Mouse (Mus musculus) kidney, embryonic 14.5 days (tissue): ENCODE measurements around the gene Abhd17a. TPM values are rescaled to one million over a fixed set of nuclear protein-coding genes. Genes with fewer than 3 reads are reported as not detected.

Source experiments
- ATAC-seq: fragments of 200-750 bp; cut with Nextera tagmentation; 2 replicates; pipeline ENCODE4 v1.8.0; 2017; ENCODE audit warnings: moderate number of reproducible peaks, mild to moderate bottlenecking, moderate TSS enrichment, moderate library complexity; ENCODE audit not compliant: low FRiP score, low TSS enrichment
- H3K27ac ChIP-seq: fragments of 300-500 bp; sonication (generic); 2 replicates; pipeline ENCODE4 v1.5.1; 2014; ENCODE audit warnings: low read depth, mild to moderate bottlenecking, low read length, moderate library complexity, mixed read lengths
- H3K27me3 ChIP-seq: fragments of 300-500 bp; sonication (generic); 2 replicates; pipeline ENCODE4 v1.6.1; 2014; ENCODE audit warnings: mild to moderate bottlenecking, low read length; ENCODE audit not compliant: control insufficient read depth, insufficient read depth
- H3K36me3 ChIP-seq: fragments of 300-500 bp; sonication (generic); 2 replicates; pipeline ENCODE4 v1.6.1; 2014; ENCODE audit warnings: low read length, mixed read lengths; ENCODE audit not compliant: control insufficient read depth, insufficient read depth
- H3K4me1 ChIP-seq: fragments of 300-500 bp; sonication (generic); 2 replicates; pipeline ENCODE4 v1.6.1; 2014; ENCODE audit warnings: low read length, mixed read lengths; ENCODE audit not compliant: control insufficient read depth, insufficient read depth
- H3K4me2 ChIP-seq: fragments of 300-500 bp; sonication (generic); replicated peaks from 2 replicates; pipeline ENCODE4 v1.6.1; 2014; ENCODE audit warnings: low read depth, mild to moderate bottlenecking, low read length
- H3K4me3 ChIP-seq: fragments of 300-500 bp; sonication (generic); 2 replicates; pipeline ENCODE4 v1.5.1; 2014; ENCODE audit warnings: mild to moderate bottlenecking, low read length
- H3K9ac ChIP-seq: fragments of 300-500 bp; sonication (generic); 2 replicates; pipeline ENCODE4 v1.6.1; 2014; ENCODE audit warnings: low read depth, mild to moderate bottlenecking, low read length, moderate library complexity
- H3K9me3 ChIP-seq: fragments of 300-500 bp; sonication (generic); 2 replicates; pipeline ENCODE4 v1.6.1; 2016; ENCODE audit warnings: low read length; ENCODE audit not compliant: control insufficient read depth
- WGBS: fragments of 180-500 bp; shearing (Covaris S2); extraction: QIAGEN DNeasy Blood & Tissue Kit; methylation state at CpG from one replicate; pipeline ENCODE4 v1.1.7; 2014; 5-methylcytosine and 5-hydroxymethylcytosine counted together
- microRNA-seq: library from miRNA; unstranded; fragments of <30 nt; microRNA quantifications from one replicate; pipeline ENCODE4, GENCODE M21; 2016
- polyA plus RNA-seq: library from polyadenylated mRNA; unstranded; fragments of >200 nt; fragmentation: Nextera tagmentation; extraction: Ambion mirVana; gene quantifications from 2 replicates; pipeline ENCODE4 v1.2.1, GENCODE M21; 2014

The Abhd17a gene
- polyA plus RNA-seq, 1 experiment from 2014 or later = 125 TPM

DNA sequence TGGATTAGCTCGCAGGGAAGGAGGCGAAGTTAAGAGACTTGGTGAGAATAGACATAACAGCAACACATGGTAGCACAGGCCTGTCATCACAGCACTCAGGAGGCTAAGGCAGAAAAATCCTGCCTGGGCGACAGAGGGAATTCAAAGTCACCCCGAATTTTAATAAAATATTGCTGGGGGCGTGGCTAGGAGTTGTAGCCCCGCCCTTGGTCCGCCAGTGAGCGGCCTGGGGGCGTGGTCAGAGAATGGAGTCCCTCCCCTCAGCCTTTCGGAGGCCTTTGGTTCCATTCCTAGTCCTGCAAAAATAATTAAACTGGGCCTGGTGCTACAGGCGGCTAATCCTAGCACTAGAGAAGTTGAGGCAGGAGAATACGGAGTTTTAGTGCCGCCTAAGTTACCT is 54.4 kb downstream of the Abhd17a start:
- Histone ChIP-seq H3K9ac (no peak overlapping the region), H3K27ac (no peak overlapping the region), H3K27me3 (peaks cover 29% of the 10 kb centered on the region), H3K9me3 (no peaks in the 10 kb centered on the region), H3K4me3 (no peak overlapping the region), H3K4me1 (0 out of 2 replicates have a peak, but pooled peaks cover 3% of the 10 kb centered on the region), H3K4me2 (peak overlapping the region; percentile 16), H3K36me3 (no peaks in the 10 kb centered on the region)
- WGBS = 11% methylated on average over 13 of the region's 13 CpGs
- no peak for ATAC-seq

DNA sequence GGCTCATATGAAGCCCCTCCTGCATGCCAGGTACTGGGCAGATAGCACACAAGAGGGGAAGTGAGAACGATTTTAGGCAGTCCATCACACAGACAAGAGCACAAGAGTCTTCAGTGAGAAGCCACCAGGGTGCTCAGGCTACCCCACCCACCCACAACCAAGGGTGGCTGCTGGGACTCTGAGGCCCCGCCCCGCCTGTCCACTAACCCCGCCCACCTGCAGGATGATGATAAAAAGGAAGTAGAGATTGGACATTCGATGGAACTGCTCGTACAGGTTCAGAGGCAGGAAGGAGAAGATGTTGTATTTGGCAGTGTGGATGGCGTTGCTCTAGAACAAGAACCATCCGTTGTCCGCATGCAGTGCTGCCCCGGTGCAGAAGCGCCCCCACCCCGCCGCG is 55.1 kb downstream of the Abhd17a start:
- Histone ChIP-seq H3K9me3 (no peaks in the 10 kb centered on the region), H3K36me3 (no peaks in the 10 kb centered on the region), H3K4me3 (0 out of 2 replicates have a peak overlapping the region, but pooled peaks have one; percentile 9), H3K9ac (no peak overlapping the region), H3K4me1 (0 out of 2 replicates have a peak, but pooled peaks cover 3% of the 10 kb centered on the region), H3K27ac (no peak overlapping the region), H3K27me3 (peaks cover 29% of the 10 kb centered on the region), H3K4me2 (peak overlapping the region; percentile 16)
- no peak for ATAC-seq
- WGBS = 11% methylated on average over 14 of the region's 14 CpGs

DNA sequence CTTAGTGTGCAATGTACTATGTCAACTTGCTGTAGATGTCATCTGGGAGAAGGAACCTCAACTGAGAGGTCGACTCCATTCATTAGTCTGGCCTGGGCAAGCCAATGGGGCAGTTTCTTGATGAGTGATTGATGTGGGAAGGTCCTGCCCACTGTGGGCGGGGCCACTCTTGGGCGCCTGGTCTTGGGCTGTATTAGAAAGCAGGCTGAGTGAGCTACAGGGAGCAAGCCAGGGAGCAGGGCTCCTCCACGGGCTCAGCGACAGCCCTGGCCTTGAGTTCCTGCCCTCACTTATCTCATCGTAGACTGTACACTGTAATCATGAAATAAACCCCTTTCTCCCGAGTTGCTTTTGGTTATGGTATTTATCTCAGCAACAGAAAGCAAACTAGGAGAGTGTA is 56.4 kb downstream of the Abhd17a start:
- Histone ChIP-seq H3K9me3 (no peaks in the 10 kb centered on the region), H3K9ac (no peak overlapping the region), H3K27ac (no peak overlapping the region), H3K4me3 (no peak overlapping the region), H3K27me3 (peaks cover 29% of the 10 kb centered on the region), H3K4me1 (0 out of 2 replicates have a peak, but pooled peaks cover 3% of the 10 kb centered on the region), H3K36me3 (no peaks in the 10 kb centered on the region), H3K4me2 (no peak overlapping the region)
- peak; percentile 48 for ATAC-seq
- 13% methylated on average over 7 of the region's 7 CpGs for WGBS

Small RNA genes lying within 50 kb of the gene (microRNA-seq; reads per million reads assigned to microRNA genes)
- not detected for gene Mir6912

Other genes with a start within 250 kb of the Abhd17a start
- 1.2 and 2.7 TPM in 2 replicates for gene Adamtsl5, start 241.9 kb downstream of the Abhd17a start, polyA plus RNA-seq
- 0.62 and 0.66 TPM in 2 replicates for gene Plk5, start 233.9 kb downstream of the Abhd17a start, polyA plus RNA-seq
- 8.7 and 14.6 TPM in 2 replicates for gene Mex3d, start 202.7 kb downstream of the Abhd17a start, polyA plus RNA-seq
- 248 and 270 TPM in 2 replicates for gene Mbd3, start 190.8 kb downstream of the Abhd17a start, polyA plus RNA-seq
- 806 and 1,046 TPM in 2 replicates for gene Uqcr11, start 183.5 kb downstream of the Abhd17a start, polyA plus RNA-seq
- 134 and 162 TPM in 2 replicates for gene Tcf3, start 156.7 kb downstream of the Abhd17a start, polyA plus RNA-seq
- not detected in 2 replicates for gene Onecut3, start 95.5 kb downstream of the Abhd17a start, polyA plus RNA-seq
- gene Atp8b3, start 51.2 kb downstream of the Abhd17a start, polyA plus RNA-seq = 0.22 and 0.24 TPM in 2 replicates
- gene Rexo1, start 28.8 kb downstream of the Abhd17a start, polyA plus RNA-seq = 25.8 and 31.3 TPM in 2 replicates
- gene Klf16, start 13.0 kb downstream of the Abhd17a start, polyA plus RNA-seq = 10.1 and 10.2 TPM in 2 replicates
- 88.5 and 103 TPM in 2 replicates for gene Scamp4, start 12.5 kb upstream of the Abhd17a start, polyA plus RNA-seq
- 8.0 and 8.8 TPM in 2 replicates for gene Adat3, start 12.5 kb upstream of the Abhd17a start, polyA plus RNA-seq
- gene Gm49322, start 15.7 kb upstream of the Abhd17a start, polyA plus RNA-seq = 1.9 and 2.5 TPM in 2 replicates
- 127 and 134 TPM in 2 replicates for gene Csnk1g2, start 32.5 kb upstream of the Abhd17a start, polyA plus RNA-seq
- gene Btbd2, start 66.7 kb upstream of the Abhd17a start, polyA plus RNA-seq = 63.4 and 80.2 TPM in 2 replicates
- 68.1 and 99.2 TPM in 2 replicates for gene Mknk2, start 87.8 kb upstream of the Abhd17a start, polyA plus RNA-seq
- 23.3 and 34.4 TPM in 2 replicates for gene Mob3a, start 111.6 kb upstream of the Abhd17a start, polyA plus RNA-seq
- gene Izumo4, start 111.8 kb upstream of the Abhd17a start, polyA plus RNA-seq = 8.5 and 14.6 TPM in 2 replicates
- 70.8 and 80.6 TPM in 2 replicates for gene Ap3d1, start 151.9 kb upstream of the Abhd17a start, polyA plus RNA-seq
- gene Dot1l, start 164.9 kb upstream of the Abhd17a start, polyA plus RNA-seq = 21.9 and 29.2 TPM in 2 replicates
- 101 and 102 TPM in 2 replicates for gene Sf3a2, start 207.9 kb upstream of the Abhd17a start, polyA plus RNA-seq
- gene Plekhj1, start 208.3 kb upstream of the Abhd17a start, polyA plus RNA-seq = 121 and 126 TPM in 2 replicates
- gene Amh, start 214.9 kb upstream of the Abhd17a start, polyA plus RNA-seq = not detected in 2 replicates
- 4.4 and 5.2 TPM in 2 replicates for gene Jsrp1, start 223.2 kb upstream of the Abhd17a start, polyA plus RNA-seq
- 1,867 and 1,944 TPM in 2 replicates for gene Oaz1, start 236.3 kb upstream of the Abhd17a start, polyA plus RNA-seq